Mouse (Mus musculus) E14TG2a.4 (cell line): Measurements from ENCODE around the gene Auts2.

Experiments
- CTCF ChIP-seq: conservative IDR thresholded peaks from 2 replicates; pipeline ENCODE4 v1.5.1; 2014; ENCODE audit warnings: low read length
- POU5F1 ChIP-seq: IDR thresholded peaks from 2 replicates; pipeline ENCODE4 v1.6.1; 2014; ENCODE audit warnings: low read length, borderline replicate concordance

DNA sequence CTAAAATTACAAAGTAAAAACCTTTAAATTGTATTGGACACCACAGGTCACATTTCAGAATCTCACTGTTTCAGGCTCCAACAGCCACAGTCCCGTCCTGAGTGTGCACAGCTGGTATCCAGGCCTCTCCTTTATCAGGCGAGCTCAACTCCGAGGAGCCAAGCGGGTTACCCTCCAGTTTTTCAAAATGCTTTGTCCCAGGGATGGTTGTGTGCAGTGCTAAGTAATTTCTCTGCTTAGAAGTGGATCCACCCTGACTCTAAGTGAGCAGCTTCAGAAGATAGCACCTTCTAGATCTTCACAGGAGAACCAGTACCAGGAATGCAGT is 381.0 kb downstream of the Auts2 start:
- TF ChIP-seq CTCF (no peak), POU5F1 (no peak)
